Mouse (Mus musculus): ENCODE measurements at regions not wholly inside any gene's neighbourhood (a gene's known extent, or its start where the extent isn't known, plus 50 kb on each side); places are given as distances from the start of the nearest gene placed in this dataset.

DNA sequence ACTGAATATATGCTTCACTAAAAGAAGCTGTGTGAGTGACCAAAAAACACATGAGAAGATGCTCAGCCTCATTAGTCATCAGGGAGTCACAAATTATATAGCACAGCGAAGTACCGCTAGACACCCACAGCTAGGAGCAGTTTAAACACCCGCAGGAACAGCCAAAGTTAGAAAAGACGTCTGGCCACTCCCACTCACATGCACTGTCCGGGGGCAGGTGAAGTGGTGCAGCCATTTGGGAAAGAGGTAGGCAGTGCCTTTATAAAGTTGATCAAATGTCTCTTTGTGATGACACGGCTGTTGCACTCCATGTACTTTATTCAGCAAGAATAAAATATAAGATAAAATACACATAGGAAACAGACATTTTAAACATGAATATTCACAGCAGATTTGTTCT lies 129.1 kb upstream of the Frmd6 start:
- H3K79me2 ChIP-seq (ENCODE audit: control insufficient read depth, insufficient read depth), result peaks cover 1% of the 10 kb centered on the region
- no peak overlapping the region for H3K4me3 ChIP-seq (ENCODE audit: insufficient read depth, poor library complexity, severe bottlenecking)
- H3K36me3 ChIP-seq (ENCODE audit: control insufficient read depth, insufficient read depth), result no peaks in the 10 kb centered on the region
- H3ac ChIP-seq (ENCODE audit: control insufficient read depth, insufficient read length, low read depth), result no peak overlapping the region
- H3K79me3 ChIP-seq (ENCODE audit: low read depth), result no peaks in the 10 kb centered on the region
- no peak for TF ChIP-seq USF1 (IDR thresholded peaks at IDR 0.05; ENCODE audit: low read depth)
- peak; percentile 31 for TF ChIP-seq MAX (IDR thresholded peaks at IDR 0.05)
- H3K27me3 ChIP-seq (ENCODE audit: control insufficient read depth, insufficient read depth, insufficient read length), result no peaks in the 10 kb centered on the region

- no peak overlapping the region for H3ac ChIP-seq (ENCODE audit: control insufficient read depth, insufficient read length, low read depth)
- no peak overlapping the region for H3K4me3 ChIP-seq (ENCODE audit: insufficient read depth, poor library complexity, severe bottlenecking)
- no peaks in the 10 kb centered on the region for H3K36me3 ChIP-seq (ENCODE audit: control insufficient read depth, insufficient read depth)
- peaks cover 4% of the 10 kb centered on the region for H3K79me2 ChIP-seq (ENCODE audit: control insufficient read depth, insufficient read depth)
- TF ChIP-seq USF1 (IDR thresholded peaks at IDR 0.05; ENCODE audit: low read depth), result peak; percentile 59
- TF ChIP-seq MYOD1 (IDR thresholded peaks at IDR 0.05; ENCODE audit: control insufficient read depth, insufficient read length, low read depth), result no peak
- TF ChIP-seq MYOG (IDR thresholded peaks at IDR 0.05; ENCODE audit: control insufficient read depth, extremely low read depth, insufficient read length), result no peak
- no peak for TF ChIP-seq FOSL1 (IDR thresholded peaks at IDR 0.05; ENCODE audit: insufficient read depth, low read length, poor library complexity, severe bottlenecking)
- H3K79me3 ChIP-seq (ENCODE audit: low read depth), result no peaks in the 10 kb centered on the region
- no peaks in the 10 kb centered on the region for H3K27me3 ChIP-seq (ENCODE audit: control insufficient read depth, insufficient read depth, insufficient read length)
These were observed 126.8 kb upstream of the Frmd6 start for GRCm38 (mm10) chr12:70698466-70698865.

DNA sequence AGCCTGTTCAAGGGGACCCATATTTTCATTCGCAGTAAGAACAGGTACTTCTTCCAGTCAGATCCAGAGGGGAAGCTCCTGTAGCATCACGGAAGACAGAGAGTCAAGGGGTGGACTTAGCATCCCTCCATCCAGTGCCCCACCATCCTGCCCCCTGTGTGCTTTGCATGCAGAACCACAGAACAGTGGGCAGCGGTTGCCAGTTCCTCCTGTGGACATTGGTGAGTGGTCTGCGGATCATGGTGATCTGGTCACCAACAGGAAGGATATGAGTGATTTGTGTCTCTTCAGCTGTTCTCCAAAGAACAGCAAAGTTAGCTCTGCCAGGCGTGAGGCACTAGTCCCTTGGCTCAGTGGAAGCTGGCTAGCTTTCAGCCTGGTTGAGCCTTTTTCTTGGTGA lies 122.8 kb upstream of the Frmd6 start:
- H3K79me3 ChIP-seq (ENCODE audit: low read depth), result no peaks in the 10 kb centered on the region
- no peak for TF ChIP-seq USF1 (IDR thresholded peaks at IDR 0.05; ENCODE audit: low read depth)
- TF ChIP-seq CEBPB (IDR thresholded peaks at IDR 0.05; ENCODE audit: low read depth), result no peak
- TF ChIP-seq MYOD1 (IDR thresholded peaks at IDR 0.05; ENCODE audit: control insufficient read depth, insufficient read length, low read depth), result no peak
- TF ChIP-seq MAX (IDR thresholded peaks at IDR 0.05), result no peak
- no peak for TF ChIP-seq CTCF (IDR thresholded peaks at IDR 0.05; ENCODE audit: control insufficient read depth, insufficient read depth, insufficient read length)
- no peak for TF ChIP-seq FOSL1 (IDR thresholded peaks at IDR 0.05; ENCODE audit: insufficient read depth, low read length, poor library complexity, severe bottlenecking)
- TF ChIP-seq MYOG (IDR thresholded peaks at IDR 0.05; ENCODE audit: control insufficient read depth, extremely low read depth, insufficient read length), result no peak

GRCm38 (mm10) chr12:70706806-70707628 lies 118.3 kb upstream of the Frmd6 start:
- TF ChIP-seq MYOD1 (IDR thresholded peaks at IDR 0.05; ENCODE audit: control insufficient read depth, insufficient read length, low read depth) (peak; percentile 34), USF1 (IDR thresholded peaks at IDR 0.05; ENCODE audit: low read depth) (no peak), MYOG (IDR thresholded peaks at IDR 0.05; ENCODE audit: control insufficient read depth, extremely low read depth, insufficient read length) (no peak), FOSL1 (IDR thresholded peaks at IDR 0.05; ENCODE audit: insufficient read depth, low read length, poor library complexity, severe bottlenecking) (peak; percentile 54), CEBPB (IDR thresholded peaks at IDR 0.05; ENCODE audit: low read depth) (peak; percentile 83), MAX (IDR thresholded peaks at IDR 0.05) (peak; percentile 76)
- H3ac ChIP-seq (ENCODE audit: control insufficient read depth, insufficient read length, low read depth), result no peak overlapping the region
- no peaks in the 10 kb centered on the region for H3K27me3 ChIP-seq (ENCODE audit: control insufficient read depth, insufficient read depth, insufficient read length)
- H3K79me3 ChIP-seq (ENCODE audit: low read depth), result no peaks in the 10 kb centered on the region
- no peaks in the 10 kb centered on the region for H3K36me3 ChIP-seq (ENCODE audit: control insufficient read depth, insufficient read depth)
- peaks cover 8% of the 10 kb centered on the region for H3K79me2 ChIP-seq (ENCODE audit: control insufficient read depth, insufficient read depth)
- peak overlapping the region; percentile 16 for H3K4me3 ChIP-seq (ENCODE audit: insufficient read depth, poor library complexity, severe bottlenecking)

More for the DNA sequence above, 122.8 kb upstream of the Frmd6 start:
- Histone ChIP-seq H3K27me3 (ENCODE audit: control insufficient read depth, insufficient read depth, insufficient read length) (no peaks in the 10 kb centered on the region), H3ac (ENCODE audit: control insufficient read depth, insufficient read length, low read depth) (no peak overlapping the region), H3K79me2 (ENCODE audit: control insufficient read depth, insufficient read depth) (peaks cover 12% of the 10 kb centered on the region), H3K4me3 (ENCODE audit: insufficient read depth, poor library complexity, severe bottlenecking) (no peak overlapping the region), H3K36me3 (ENCODE audit: control insufficient read depth, insufficient read depth) (no peaks in the 10 kb centered on the region)

GRCm38 (mm10) chr12:70707629-70708289 lies 117.6 kb upstream of the Frmd6 start:
- H3K27me3 ChIP-seq (ENCODE audit: control insufficient read depth, insufficient read depth, insufficient read length), result no peaks in the 10 kb centered on the region
- no peaks in the 10 kb centered on the region for H3K36me3 ChIP-seq (ENCODE audit: control insufficient read depth, insufficient read depth)
- H3K4me3 ChIP-seq (ENCODE audit: insufficient read depth, poor library complexity, severe bottlenecking), result no peak overlapping the region
- H3ac ChIP-seq (ENCODE audit: control insufficient read depth, insufficient read length, low read depth), result no peak overlapping the region
- no peaks in the 10 kb centered on the region for H3K79me3 ChIP-seq (ENCODE audit: low read depth)
- H3K79me2 ChIP-seq (ENCODE audit: control insufficient read depth, insufficient read depth), result peaks cover 8% of the 10 kb centered on the region
- TF ChIP-seq FOSL1 (IDR thresholded peaks at IDR 0.05; ENCODE audit: insufficient read depth, low read length, poor library complexity, severe bottlenecking), result no peak
- TF ChIP-seq CTCF (IDR thresholded peaks at IDR 0.05; ENCODE audit: control insufficient read depth, insufficient read depth, insufficient read length), result no peak
- TF ChIP-seq CEBPB (IDR thresholded peaks at IDR 0.05; ENCODE audit: low read depth), result peak; percentile 75
- TF ChIP-seq MYOG (IDR thresholded peaks at IDR 0.05; ENCODE audit: control insufficient read depth, extremely low read depth, insufficient read length), result no peak
- TF ChIP-seq MYOD1 (IDR thresholded peaks at IDR 0.05; ENCODE audit: control insufficient read depth, insufficient read length, low read depth), result peak; percentile 66
- TF ChIP-seq USF1 (IDR thresholded peaks at IDR 0.05; ENCODE audit: low read depth), result no peak
- no peak for TF ChIP-seq MAX (IDR thresholded peaks at IDR 0.05)

All from C2C12 (cell line).